Mouse (Mus musculus) G1E-ER4 (cell line): ENCODE results near the gene Nmnat1. TPM values are rescaled to one million over a fixed set of nuclear protein-coding genes. Genes with fewer than 3 reads are reported as not detected.

Source experiments
- GATA1 ChIP-seq: IDR thresholded peaks from one replicate; pipeline ENCODE4 v1.8.0; 2012; ENCODE audit warnings: low read length, inconsistent platforms
- polyA plus RNA-seq: library from polyadenylated mRNA; stranded (reverse); fragments of >175 nt; gene quantifications from 2 replicates; pipeline ENCODE4 v1.2.3, GENCODE M21; 2012

The Nmnat1 gene
- polyA plus RNA-seq, 1 experiment: 1.6 TPM

DNA sequence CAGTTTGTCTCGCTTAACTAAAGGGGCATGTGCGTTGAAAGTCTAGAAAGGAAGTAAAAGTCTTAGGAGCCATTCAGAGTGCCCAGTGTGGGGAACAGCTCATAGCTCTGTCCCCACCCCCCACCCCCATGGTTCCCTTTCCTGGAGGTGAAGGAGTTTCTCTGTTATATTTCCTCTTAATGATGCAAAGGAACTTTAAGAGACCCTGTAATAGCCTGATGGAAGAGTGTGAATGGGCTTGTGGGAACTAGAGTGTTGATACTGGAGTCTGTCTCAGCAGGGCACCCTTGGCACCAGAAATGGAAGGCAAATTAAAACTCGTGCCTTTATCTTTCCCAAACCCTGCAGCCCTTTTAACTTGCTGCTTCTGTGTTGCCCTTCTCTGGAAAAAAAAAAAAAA is 19.9 kb upstream of the Nmnat1 start:
- TF ChIP-seq GATA1: no peak

DNA sequence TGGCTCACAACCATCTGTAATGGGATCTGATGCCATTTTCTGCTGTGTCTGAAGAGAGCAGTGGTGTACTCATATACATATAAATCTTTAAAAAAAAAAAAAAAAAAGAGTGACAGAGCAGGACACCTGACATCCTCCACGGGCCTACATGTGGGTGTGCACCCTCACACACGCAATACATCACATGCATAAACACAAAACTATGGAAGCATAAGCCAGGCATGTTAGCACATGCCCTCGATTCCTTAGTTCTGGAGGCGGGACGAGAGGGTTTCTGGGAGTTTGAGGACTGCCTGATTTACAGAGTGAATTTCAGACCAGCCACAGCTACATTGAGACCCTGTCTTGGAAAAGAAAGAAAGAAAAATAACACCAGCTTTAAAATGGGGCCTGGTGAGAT is 19.4 kb upstream of the Nmnat1 start:
- TF ChIP-seq GATA1: no peak

DNA sequence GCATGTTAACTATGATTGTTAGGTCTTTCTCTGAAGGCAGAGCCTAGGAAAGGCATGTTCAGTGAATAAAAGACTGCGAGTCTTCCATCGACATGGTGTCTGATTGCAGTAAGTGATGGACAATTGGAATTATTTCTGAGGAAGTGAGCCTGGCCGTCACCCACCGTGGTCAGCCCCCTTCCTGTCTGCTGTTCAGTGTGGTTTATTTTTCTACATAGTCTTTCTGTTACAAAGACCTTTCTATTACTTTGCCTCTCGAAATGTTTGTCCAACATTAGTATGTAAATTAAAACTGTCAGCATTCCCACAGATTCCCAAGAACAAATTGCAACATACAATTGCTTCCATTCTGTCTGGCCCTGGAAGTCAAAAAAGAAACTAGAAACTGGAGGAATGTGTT is 14.8 kb upstream of the Nmnat1 start:
- no peak for TF ChIP-seq GATA1

DNA sequence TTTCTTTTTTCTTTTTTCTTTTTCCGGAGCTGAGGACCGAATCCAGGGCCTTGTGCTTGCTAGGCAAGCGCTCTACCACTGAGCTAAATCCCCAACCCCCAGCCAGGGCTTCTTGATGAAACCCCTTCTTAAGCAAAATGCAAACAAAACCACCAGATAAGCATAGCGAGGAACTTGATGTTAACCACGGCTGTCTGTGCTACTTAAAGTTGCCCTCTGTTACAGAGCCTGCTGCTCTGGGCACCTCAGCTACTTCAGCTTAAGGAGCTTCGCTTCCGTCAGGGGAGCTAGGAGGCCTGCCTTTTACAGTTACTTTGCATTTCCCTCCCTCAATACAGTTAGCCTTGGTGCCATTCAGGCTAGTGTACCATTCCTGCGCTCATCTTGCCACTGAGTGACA is 13.9 kb upstream of the Nmnat1 start:
- no peak for TF ChIP-seq GATA1

DNA sequence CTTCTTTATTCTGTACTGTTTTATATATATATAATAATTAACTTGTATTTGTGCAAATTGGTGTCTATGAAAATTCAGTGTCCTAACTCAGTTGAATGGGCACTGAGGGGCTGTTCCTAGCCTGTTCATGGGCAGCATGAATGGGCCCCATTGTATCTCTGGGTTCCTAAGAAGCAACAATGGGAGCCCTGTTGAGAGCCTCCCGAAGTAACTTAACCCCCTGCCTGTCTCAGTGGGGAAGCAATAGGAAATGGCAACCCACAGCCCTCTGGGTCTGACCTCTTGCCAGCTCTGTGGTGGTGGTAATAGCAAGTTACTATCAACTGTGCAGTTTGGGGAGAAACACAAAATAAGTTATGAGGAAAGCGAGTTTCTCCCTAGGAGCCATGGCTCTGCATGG is 11.6 kb upstream of the Nmnat1 start:
- no peak for TF ChIP-seq GATA1

DNA sequence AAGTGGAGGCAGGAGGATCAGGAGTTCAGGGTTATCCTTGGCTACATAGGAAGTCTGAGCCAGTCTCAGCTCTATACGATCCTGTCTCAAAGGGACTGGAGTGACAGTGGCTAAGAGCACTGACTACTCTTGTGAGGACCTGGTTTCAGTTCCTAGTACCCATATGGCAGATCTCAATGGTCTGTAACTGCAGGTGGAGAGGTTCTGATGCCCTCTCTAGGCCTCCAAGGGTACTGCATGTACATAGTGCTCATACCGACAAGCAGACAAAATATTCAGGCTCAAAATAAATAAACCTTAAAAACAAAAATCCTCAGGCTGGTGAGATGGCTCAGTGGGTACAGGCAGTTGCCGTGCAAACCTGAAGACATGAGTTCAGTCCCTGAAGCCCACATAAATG is 6.1 kb upstream of the Nmnat1 start:
- TF ChIP-seq GATA1: no peak

DNA sequence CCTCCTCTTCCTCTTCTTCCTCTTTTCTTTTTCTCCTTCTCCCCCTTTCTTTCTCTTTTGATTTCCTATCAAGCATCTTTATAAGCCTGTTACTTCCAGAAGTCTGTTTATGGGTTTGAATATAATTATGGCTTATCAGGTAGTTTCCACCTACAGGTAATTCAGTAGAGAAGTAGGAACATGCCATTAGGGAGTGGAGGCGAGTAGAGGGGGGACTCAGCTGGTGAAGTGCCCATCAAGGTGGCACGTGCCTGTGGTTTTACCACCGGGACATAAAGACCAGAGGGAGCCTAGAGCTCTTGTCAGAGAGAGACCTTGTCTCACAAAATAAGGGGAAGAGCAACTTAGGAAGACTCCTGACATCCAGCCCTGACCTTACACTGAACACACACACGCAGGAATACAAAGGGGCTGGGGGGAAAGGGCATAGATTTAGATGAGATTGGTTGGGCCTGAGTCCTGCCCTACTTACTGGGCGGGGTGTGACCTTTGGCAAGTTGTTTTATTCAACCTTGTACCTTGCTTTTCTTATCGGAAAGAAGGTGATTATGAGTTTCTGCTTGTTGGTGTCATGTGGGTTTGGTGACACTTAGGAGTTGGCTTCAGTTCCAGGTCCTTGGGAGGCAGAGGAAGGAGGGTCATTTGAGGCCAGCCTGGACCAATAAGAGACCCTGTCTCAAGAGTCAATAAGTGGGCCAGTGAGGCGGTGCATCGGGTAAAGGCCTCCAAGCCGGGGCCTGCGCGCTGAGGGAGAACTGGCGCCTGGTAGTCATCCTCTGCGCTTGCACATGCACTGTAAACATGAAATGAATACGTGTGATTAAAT is 4.6 kb upstream of the Nmnat1 start:
- no peak for TF ChIP-seq GATA1

DNA sequence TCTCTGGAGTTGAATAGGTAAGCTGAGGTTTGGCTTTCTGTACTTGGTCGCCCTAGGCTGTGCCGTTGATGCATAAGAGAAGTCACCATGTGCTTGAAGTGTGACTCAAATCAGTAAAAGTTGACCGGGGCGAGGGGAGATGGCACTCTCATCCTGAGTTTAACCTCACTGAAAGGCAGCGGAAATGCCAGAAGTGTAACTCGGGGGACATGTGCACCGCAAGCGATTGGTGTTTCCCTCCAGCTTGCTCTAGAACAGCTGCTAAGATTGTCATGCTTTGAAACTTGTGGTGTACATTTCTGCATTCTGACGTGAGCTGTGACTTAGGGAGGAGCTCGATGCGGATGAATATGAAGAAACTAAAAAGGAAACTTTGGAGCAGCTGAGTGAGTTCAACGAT is 2.7 kb upstream of the Nmnat1 start:
- no peak for TF ChIP-seq GATA1

DNA sequence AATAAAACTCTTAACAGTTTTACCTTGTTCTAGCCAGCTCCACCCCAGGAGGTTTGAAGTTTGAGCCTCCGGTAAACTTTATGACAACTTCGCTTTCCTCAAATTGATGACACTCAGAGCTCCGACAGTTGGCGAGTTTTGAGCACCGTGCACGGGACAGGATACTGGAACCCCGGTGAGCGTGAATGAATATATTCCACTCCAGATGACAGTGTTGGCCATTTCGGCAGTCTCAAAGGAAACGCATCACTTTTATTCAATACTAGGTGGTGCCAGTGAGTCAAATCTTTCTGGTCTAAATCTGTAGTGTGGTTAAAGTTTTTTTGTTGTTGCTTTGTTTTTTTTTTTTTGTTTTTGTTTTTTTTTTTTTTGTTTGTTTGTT is 814 bp upstream of the Nmnat1 start:
- TF ChIP-seq GATA1: no peak

DNA sequence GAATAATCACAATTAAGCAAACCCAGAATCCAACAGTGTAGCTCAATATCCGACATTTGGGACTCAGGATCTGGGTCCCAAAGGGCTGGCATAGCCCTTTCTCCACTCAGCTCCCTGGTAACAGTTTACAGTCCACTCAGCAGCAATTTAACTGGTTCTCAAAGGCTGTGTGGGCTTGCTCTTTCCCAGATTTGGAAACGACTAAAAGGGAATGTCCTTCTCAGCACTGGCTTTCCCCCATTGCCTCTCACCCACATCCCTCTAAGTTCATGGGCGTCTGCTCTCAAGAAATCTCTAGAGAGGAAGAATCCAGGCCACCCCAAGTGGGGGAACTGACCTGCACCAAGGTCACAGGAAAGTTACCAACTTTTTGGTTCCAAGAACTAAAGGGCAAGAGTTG is 436 bp downstream of the Nmnat1 start:
- TF ChIP-seq GATA1: no peak

DNA sequence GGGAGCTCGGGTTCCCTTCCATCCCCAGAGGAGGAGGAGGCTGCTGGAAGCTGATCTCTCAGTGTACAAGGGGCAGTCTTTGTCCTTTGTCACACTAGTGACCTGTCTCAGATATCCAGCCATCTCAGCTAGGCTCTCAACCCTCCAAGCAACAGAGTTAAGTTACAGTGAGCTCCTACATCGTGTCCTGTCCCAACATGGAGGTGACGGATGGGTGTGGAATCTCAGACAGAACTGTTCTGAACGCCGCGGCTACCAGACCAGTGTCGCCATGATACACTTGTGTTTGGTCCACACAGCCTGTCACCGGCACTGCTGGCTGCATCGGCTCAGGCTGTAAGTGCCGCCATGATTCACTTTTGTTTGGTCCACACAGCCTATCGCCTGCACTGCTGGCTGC is 7.9 kb downstream of the Nmnat1 start, which contains the start of gene Tmem274:
Tmem274 (plus strand) TSS at position 301 of the 400 bp plus-strand sequence.
- TF ChIP-seq GATA1: no peak

DNA sequence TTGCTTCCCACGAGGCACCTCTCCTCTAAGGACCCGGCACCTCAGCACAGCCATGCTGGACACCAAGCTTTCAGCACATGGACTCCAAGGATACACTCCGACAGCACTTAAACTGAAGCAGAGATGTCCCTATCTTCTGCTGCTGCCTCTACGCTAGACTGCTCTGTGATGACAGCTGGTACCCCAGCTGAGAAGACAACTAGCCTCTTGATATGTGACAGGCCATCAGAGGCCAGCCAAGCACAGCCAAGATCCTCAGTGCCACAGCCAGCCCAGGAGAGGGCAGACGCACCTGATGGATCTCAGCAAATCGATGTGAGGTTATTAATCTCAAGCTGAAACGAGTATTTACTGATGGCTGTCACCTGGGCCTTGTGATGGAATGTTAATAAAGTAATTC is 9.9 kb downstream of the Nmnat1 start:
- no peak for TF ChIP-seq GATA1

DNA sequence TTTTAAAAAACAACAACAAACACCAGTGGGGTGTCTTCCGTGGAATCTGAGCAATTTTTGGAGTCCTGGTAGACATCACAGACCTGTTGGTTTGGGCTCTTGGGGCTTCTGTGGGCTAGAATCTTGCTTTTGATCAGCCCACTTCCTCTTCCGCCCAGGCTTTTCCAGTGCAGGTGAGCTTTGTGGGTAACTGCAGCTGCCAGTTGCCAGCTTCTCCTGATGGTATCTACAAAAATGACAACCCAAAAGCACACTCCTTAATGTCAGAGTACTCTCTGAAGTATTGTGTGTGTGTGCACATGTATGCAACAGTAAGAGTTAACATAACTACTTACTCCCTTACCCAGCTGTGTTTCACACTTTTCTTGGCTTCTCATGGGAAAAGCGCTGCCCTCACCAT is 15.4 kb downstream of the Nmnat1 start:
- no peak for TF ChIP-seq GATA1

DNA sequence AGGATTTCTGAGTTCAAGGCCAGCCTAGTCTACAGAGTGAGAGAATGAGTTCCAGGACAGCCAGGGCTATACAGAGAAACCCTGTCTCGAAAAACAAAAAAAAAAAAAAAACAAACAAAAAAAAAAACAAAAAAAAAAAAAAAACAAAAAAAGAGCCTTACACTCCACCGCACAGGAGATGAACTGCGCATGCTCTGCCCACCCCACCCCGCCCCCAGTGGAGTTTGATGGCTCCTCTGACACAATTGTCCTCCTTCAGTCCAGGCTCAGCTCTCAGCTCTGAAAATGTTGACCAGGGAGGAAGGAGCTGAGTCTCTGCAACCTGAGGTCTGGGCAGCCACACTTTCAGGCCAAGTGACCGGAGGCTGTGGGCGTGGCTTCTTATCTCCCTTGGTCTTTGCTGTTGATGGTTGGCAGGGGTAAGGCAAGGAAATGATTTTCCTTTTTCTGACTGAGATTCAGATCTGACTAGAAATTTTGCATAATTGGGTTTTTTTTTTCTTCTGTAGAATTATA is 21.5 kb downstream of the Nmnat1 start:
- no peak for TF ChIP-seq GATA1

DNA sequence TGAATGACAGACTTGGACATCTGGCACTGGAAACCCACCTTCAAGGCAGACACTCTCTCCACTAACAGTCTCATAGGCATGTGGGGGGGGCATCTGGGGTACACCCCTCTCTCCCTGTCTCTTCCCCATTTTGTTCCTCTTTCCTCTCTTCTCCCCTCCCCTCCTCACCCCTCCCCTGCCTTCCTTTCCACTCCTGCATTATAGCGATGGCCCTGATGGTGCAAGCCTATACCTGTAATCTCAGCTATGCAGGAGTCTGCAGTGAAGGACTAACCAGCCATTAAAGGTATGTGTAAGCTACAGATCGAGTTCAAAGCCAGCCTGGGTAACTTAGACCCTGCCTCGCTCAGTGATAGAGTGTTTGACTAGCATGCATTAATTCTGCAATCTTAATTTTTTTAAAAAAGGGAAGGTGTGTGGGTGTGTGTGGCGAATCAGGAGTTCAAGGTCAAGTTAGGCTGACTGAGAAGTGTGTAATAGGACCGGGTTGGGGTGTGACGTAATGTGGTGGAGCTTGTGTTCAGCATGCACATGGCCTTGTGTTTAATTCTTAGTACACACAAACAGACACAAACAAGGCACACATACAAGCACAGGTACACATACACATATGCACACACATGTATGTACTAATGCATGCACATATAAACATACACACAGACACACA is 22.6 kb downstream of the Nmnat1 start:
- no peak for TF ChIP-seq GATA1

DNA sequence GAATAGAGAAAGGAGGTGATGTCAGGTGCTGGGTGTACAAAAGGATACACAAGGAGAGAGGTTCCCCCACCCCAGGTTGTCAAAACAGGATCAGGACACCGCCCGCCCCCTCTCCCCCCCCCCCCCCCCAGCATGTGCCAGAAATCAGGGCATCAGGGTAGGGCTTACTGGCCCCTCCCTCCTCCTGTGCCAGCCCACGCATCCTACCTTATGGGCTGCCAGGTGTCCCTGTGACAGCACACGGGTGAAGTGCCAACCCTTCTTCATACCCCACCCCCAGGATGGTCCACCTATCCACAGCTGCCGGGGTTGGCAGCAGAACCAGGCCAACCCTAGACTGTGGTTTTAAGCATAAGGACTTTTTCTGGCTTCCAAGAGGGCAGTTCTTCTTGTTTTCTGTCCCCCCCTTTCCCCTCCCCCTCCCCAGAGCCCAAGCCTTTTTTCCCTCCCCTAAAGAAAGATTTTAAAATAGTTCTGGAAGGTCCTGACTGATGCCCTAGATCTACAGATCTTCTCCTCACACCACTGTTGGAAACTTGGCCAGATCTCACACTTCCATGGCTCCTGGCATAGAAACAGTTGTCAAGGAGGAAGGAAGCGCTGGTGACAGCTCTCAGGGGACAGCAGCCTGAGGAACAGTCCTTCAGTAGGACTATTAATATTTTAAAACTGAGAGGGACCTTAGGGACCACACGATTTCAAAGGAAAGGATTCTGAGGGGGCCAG is 23.3 kb downstream of the Nmnat1 start:
- no peak for TF ChIP-seq GATA1
